Comparison of ENCODE assay signal across 14 mouse cellular contexts in the genomic region with DNA sequence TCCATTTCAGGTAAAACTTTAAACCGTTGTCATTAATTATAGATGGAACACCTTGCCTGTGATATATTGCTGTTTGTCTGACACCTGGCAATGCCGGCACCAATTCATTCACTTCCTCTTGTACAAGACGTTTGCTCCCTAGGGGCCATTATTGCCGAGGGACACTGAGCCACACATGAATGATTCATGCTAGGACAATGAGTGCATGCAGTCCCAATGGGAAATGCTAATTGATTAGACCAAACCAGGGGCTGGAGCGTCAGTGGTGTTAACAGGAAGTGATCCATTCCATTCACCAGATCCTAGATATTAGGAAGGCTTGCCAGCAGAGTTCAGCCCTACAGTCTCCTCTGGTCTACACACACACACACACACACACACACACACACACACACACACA. TPM values are rescaled to one million over a fixed set of nuclear protein-coding genes. Genes with fewer than 3 reads are reported as not detected.
"Had no signal": no experiment of that assay in that cellular context is flagged by ENCODE, and none has a peak within 500 bp of the region (broad histone marks: within the 10 kb centered on the region; RNA-seq: fewer than 3 reads in every experiment).

No protein-coding gene starts in this region.

- DNase-seq: kidney, adult 2 months; kidney, postnatal 14 days; lung, embryonic 14.5 days; lung, postnatal 10 days; lung, postnatal 4 days; thymus, adult 18-20 months; thymus, postnatal 14 days had no signal

- H3K9me3 ChIP-seq: kidney, embryonic 15.5 days; limb, embryonic 15.5 days; liver, embryonic 12.5 days had no signal

- ATAC-seq: intestine, embryonic 16.5 days; liver, embryonic 12.5 days had no signal

- H3K27me3 ChIP-seq: limb, embryonic 15.5 days had no signal

- H3K4me1 ChIP-seq: kidney, embryonic 15.5 days; limb, embryonic 15.5 days; liver, embryonic 12.5 days had no signal

- H3K36me3 ChIP-seq: kidney, embryonic 15.5 days; limb, embryonic 15.5 days; liver, embryonic 12.5 days had no signal

- H3K4me3 ChIP-seq: kidney, embryonic 15.5 days; limb, embryonic 15.5 days; liver, embryonic 12.5 days had no signal

- H3K27ac ChIP-seq: kidney, embryonic 15.5 days; limb, embryonic 15.5 days; liver, embryonic 12.5 days had no signal

- H3K9ac ChIP-seq: kidney, embryonic 15.5 days; limb, embryonic 15.5 days; liver, embryonic 12.5 days; lung, embryonic 14.5 days had no signal

- H3K4me2 ChIP-seq: kidney, embryonic 15.5 days; limb, embryonic 15.5 days; liver, embryonic 12.5 days; lung, embryonic 14.5 days; midbrain, embryonic 11.5 days had no signal

RNA-seq across cellular contexts. Expression of gene Prok2, which starts 42.3 kb away (rescaled TPM):
- polyA plus RNA-seq: intestine, embryonic 16.5 days; kidney, embryonic 15.5 days; large intestine, adult 2 months; liver, embryonic 12.5 days; midbrain, embryonic 11.5 days; stomach, embryonic 14.5 days had no signal
